Mouse (Mus musculus): Measurements from ENCODE around the gene Gmds.

DNA sequence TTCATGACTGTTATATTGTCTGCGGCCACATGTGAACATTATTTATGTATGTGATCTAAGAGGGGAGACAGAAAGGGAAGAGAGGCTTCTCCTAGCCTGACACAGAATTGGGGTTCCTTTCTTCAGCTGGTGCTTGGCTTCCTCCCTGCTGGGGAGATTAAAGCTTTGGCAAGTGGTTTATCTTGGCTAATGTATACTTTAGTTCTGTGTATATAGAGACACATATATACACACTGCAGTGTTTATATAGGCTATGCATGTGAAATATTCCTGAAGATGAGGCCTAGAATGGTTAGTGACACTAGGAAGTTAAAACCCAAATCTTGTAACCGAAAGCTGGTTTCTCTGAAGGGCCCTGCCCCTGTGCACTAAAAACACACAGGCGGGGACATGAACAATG, 450.0 kb downstream of the Gmds start:
- TF ChIP-seq CTCF (IDR thresholded peaks at IDR 0.05; ENCODE audit: extremely low read depth, insufficient read depth, low read length) (no peak), POLR2A (IDR thresholded peaks at IDR 0.05; ENCODE audit: extremely low read depth, insufficient read depth, low read length) (no peak)
